Mouse (Mus musculus) adrenal gland (tissue): ENCODE data around the gene Prpf40b.

ENCODE experiments used
- intact Hi-C: fragments of 180-260 bp; cut with DNase I; formaldehyde crosslinking; loops from one replicate; pipeline ENCODE4 v1.15.1; 2025

The Prpf40b gene

DNA sequence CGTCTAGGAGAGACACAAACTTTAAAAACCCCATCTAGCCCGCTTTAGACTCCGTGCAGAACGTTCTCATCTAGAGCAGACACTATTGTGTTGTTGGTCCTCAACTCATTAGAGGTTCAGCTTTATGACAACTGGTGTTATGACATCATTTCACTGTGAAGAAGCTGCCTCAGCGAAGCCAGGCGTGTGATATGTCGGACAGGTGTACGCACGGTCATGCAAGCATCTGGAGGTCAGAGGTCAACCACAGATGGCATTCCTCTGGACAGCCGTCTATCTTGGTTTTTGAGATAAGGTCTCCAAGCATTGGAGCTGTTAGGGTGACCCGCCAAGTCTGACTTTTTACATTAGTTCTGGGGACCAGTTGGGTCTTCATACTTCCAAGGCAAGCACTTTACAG lies 4.3 kb upstream of the Prpf40b start:
- intact Hi-C loops = no loop called here

DNA sequence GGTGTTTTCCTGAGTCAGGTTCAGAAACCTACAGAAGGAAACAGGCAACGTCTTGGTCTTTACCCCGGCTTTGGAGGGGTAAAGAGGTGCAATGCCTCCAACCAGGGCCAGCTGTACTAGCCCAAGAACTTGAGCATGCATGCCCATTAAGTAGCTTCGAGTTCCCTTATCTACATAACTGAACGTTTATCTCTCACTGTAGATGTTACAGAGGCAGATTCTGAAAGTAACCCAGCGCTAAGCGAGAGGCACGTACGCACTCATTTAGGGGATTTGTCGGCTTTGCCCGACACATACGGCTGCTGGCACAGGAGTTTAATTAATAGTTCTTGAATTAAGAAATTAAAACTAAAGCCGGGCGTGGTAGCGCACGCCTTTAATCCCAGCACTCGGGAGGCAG lies 600 bp upstream of the Prpf40b start:
- intact Hi-C loops = no loop called here

DNA sequence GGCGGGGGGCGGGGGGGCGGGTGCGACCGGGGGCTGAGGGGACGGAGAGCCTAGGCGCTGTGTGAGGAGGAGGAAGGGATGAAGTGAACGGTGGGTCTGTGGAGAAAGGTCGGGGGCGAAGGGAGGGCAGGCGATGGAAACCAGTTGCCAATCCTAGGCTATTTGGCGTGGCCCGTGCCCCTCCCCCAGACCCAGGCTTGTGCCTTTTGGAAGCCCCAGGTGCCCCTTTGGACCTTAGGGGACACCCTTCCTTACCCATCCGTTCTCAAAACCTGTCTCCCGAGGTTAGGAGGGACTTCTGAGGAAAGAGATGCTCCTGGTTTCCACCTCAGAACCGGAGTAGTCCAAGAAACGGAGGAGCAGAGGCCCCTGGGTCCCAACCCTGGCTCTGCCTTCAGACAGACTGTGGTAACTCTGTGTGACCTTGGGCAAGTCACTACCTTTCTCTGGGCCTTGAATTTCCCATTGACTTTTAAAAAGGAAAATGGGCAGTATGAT lies 646 bp downstream of the Prpf40b start, which contains the start of gene Fam186b:
TSS of gene Fam186b (minus strand) at position 405 of the 498 bp plus-strand sequence.
- intact Hi-C loops = no loop called here

DNA sequence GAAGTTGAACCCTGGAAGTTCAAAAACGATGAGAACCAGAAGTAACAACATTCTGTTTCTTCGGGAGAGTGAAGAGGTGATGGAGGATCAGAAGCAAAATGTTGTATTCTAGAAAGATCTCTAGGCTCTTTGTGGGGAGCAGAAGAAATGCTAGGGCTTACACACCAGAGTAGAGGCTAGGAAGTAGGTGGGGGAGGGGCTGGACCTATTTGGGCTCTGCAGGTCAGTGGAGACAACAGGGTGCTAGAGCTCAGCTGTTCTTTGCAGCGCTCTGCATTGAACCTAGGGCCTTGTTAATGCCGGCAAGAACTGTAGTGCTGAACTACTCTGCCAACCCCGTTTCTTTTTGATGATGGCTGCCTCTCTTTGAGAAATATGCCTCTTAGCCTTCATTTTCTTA lies 1.3 kb downstream of the Prpf40b start:
- intact Hi-C loops = no loop called here

DNA sequence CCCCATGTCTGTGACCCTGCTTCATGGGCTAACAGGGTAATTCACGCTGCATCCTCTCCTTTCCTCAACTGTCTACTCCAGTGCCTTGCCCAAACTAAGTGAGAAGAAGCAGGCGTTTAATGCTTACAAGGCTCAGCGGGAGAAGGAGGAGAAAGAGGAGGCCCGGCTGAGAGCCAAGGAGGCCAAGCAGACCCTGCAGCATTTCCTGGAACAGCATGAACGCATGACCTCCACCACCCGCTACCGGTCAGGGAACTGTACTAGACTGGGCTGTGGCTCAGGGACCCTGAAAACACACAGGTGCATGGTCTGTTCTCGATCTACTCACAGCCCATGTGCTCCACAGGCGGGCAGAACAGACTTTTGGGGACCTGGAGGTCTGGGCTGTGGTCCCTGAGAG lies 12.6 kb downstream of the Prpf40b start:
- intact Hi-C loops = no loop called here

DNA sequence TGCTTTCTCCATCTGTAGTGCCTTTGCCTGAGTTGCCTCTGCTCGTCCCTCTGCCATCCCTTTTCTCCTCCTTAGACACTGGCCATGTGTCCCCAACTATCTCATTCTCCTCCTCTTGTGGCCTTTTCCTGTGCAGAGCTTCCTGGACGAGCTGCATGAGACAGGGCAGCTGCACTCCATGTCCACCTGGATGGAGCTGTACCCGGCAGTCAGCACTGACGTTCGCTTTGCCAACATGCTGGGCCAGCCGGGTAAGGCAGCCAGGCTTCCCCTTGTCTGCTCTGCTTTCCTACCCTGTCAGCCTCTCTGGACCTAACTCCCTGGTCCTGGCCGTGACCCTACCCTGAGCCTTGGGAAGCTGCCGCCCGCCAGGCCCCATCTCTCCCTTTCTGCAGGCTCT lies 14.7 kb downstream of the Prpf40b start:
- intact Hi-C loops = no loop called here

DNA sequence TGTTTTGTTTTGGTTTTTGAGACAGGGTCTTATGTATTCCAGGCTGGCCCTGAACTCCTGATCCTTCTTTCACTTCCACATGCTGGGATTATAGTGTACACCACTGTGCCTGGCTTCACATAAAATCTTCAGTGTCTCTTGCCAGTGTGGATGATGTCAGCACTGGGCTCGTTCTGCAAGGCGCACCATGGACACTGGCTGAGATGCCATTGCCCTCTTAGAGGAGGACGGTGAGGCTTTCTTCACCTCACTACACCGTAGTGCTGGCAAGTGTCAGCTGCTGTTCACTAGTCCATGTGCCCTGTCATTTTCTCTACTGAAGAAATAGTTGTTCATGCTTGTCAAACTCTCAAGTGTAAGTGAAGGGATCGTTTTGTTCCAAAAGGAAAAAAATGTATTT lies 15.7 kb downstream of the Prpf40b start:
- intact Hi-C loops = no loop called here

GRCm38 (mm10) chr15:99314891-99315290 lies 20.0 kb downstream of the Prpf40b start:
- intact Hi-C loops = loop anchor here (5.0 kb wide), 1 partner anchor 157 kb away; the partner anchor contains the start of gene Bcdin3d

GRCm38 (mm10) chr15:99316314-99317266 lies 21.7 kb downstream of the Prpf40b start:
- intact Hi-C loops = loop anchor here (5.0 kb wide), 1 partner anchor 156 kb away; the partner anchor contains the start of gene Bcdin3d

DNA sequence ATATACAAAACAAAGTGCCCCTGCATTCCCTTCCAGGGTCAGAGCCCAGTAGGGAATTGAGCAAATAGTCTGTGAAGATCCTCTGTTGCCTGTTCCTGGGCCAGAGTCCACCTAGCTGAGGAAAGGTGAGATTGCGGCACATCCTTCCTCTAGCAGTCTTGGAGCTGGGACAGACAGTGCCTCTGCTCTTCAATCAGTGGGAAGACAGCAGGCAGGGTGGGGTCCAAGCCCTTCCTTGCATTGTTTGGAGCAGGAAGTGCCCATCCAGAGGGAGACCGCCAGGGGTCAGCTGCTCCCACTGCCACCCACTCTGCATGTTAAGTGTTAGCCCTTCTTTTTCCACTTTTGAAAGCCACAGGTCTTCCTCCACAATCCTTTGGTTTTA lies 22.4 kb downstream of the Prpf40b start:
- intact Hi-C loops = loop anchor here (5.0 kb wide), 1 partner anchor 155 kb away; the partner anchor contains the start of gene Bcdin3d

DNA sequence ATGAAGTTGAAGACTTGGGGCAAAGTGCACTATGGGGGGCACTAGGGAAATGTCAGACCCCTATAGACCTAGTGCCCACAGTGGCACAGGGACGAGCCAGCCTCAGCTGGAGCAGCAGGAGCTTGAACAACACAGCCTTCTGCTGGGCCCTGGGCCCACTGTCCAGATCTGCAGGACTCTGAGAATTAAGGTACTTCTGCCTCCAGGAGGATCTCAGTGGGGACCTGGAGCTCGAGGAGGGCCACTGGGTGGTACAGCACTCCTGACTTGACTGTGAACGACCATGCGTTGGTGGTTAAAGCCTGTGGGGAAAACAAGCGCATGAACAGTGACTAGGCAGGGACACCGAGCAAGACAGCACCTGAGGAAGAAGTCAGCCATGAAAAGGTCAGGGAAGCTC lies 23.2 kb downstream of the Prpf40b start:
- intact Hi-C loops = loop anchor here (5.0 kb wide), 1 partner anchor 154 kb away; the partner anchor contains the start of gene Bcdin3d

GRCm38 (mm10) chr15:99318861-99319410 lies 24.0 kb downstream of the Prpf40b start:
- intact Hi-C loops = loop anchor here (5.0 kb wide), 1 partner anchor 153 kb away; the partner anchor contains the start of gene Bcdin3d

GRCm38 (mm10) chr15:99319411-99319871 lies 24.6 kb downstream of the Prpf40b start:
- intact Hi-C loops = loop anchor here (5.0 kb wide), 1 partner anchor 153 kb away; the partner anchor contains the start of gene Bcdin3d

DNA sequence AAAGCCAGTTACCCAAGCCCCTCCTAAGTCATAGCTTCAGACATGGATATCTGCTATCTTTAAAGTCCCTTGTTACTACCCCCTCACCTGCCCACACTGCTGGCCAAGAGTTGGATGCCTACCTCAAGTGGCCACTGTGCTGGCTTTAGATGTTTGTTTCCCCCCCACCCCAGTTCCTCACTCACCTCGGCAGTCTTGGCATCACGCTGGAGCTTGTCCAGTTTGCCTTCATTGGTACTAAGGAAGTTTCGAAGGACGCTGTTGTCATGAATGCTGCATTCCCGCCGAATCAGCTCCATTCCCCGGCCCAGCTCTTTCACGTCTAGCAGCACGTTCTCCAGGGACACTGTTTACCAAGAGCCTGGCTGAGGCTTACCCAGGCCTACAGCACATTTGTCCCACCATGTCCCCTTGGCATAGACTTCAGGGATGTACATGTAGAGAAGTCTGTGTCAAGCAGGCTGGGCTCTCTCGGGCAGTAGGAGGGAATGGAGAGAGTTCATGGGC lies 25.3 kb downstream of the Prpf40b start:
- intact Hi-C loops = no loop called here

GRCm38 (mm10) chr15:99320978-99321377 lies 26.1 kb downstream of the Prpf40b start:
- intact Hi-C loops = no loop called here

GRCm38 (mm10) chr15:99324151-99324550 lies 29.3 kb downstream of the Prpf40b start:
- intact Hi-C loops = no loop called here

DNA sequence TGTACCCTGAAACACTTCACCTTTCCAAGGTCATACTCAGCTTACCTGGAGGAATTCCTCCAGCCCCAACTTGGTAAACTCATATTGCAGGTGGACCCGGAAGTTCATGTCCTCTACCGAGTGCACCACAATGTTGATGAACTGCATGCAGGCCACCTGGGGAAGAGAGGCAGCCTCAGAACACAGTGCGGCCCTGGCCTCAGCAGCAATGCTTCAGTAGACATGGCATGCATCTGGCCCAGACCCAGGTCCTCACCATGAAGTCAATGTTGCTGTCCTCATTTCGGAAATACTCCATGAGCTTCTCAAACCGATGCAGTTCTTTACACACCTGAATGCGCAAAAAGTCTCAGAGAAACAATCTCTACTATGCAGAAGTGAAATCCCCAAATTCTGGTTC lies 30.7 kb downstream of the Prpf40b start:
- intact Hi-C loops = no loop called here

DNA sequence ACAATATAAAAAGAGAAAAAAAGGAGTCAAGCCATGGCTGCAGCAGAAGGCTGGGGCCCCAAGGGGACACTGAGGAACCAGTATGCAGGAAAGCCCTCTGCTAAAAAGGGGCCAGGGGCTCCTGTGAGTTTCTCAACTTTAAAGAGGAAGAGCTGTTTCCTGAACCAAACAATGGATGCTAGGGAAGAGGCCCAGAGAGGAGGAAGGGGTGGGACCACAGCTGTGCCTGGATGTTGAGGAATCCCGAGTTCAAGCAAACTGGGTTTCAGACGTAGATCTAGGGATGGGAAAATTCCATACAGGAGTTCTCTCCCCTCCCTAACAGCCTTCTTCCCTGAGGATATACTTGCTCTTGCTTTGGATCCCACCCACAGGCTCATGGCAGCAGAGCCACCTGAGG lies 31.5 kb downstream of the Prpf40b start:
- intact Hi-C loops = no loop called here

DNA sequence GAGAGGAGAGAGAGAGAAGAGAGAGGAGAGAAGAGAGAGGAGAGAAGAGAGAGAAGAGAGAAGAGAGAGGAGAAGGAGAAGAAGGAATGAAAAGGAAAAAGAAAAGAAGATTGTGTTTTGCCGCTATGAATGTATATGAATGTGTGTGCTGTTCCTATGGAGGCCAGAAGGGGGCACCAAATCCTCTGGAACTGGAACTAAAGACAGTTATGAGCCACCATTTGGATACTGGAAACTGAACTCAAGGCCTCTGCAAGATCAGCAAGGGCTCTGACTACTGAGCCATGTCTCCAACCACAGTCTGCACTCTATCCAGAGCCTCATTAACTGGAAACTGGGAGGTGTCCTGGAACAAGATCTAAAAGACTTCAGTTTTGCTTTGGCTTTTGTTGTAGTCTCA lies 32.1 kb downstream of the Prpf40b start:
- intact Hi-C loops = no loop called here

GRCm38 (mm10) chr15:99328011-99328410 lies 33.1 kb downstream of the Prpf40b start:
- intact Hi-C loops = no loop called here

DNA sequence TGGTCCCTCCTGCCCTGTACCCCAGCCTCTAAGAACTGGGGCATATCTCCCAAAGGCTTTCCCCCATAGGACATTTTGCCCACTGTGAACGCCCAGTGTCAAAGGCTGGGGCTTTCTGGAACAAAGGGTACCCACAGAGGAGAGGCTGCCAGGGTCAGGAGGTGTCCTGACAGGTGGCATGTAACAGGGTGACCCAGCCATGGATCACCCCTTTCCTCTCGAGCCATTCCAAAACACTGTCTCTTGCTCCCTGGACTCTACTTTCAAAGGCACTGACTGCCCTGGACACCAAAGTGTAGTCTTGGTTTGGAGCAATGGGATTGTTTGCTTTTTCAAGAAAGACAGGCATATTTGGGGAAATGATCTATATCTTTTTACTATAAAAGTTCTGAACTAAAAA lies 35.4 kb downstream of the Prpf40b start:
- intact Hi-C loops = loop anchor here (5.0 kb wide), 1 partner anchor 37 kb away; no protein-coding TSS in a partner anchor

DNA sequence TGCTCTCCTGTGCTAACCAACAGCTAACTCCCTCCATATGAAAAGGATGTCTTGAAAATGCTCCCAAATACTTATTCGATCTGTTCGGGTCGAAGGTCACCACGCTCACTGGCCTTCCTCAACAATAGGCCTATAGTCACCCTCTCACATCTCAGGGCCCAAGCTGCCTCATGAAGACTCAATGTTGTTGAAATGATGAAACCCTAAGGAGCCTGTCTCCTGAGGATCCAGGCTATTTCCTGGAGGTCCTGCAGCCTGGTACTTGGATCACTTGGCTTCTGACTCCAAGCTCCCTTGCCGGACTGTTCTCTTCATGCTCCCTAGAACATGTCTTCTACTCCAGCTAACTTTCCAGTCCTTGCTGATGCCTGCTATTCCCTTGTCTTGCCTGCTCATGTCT lies 36.5 kb downstream of the Prpf40b start:
- intact Hi-C loops = loop anchor here (5.0 kb wide), 1 partner anchor 36 kb away; no protein-coding TSS in a partner anchor
